Mouse (Mus musculus) splenic B cell, adult 2 months (primary cell): ENCODE measurements around the gene Arpc4.

Experiments
- DNase-seq: peaks from one replicate; pipeline ENCODE4 v3.0.0-alpha.2; 2011; ENCODE audit warnings: low read depth, low spot score
- H3K27me3 ChIP-seq: 2 replicates; pipeline ENCODE4 v1.6.1; 2012; ENCODE audit warnings: mild to moderate bottlenecking, low read length, moderate library complexity, mixed read lengths; ENCODE audit not compliant: control insufficient read depth, poor library complexity, insufficient read depth, severe bottlenecking
- H3K36me3 ChIP-seq: 2 replicates; pipeline ENCODE4 v1.6.1; 2012; ENCODE audit warnings: mild to moderate bottlenecking, low read length, moderate library complexity, mixed read lengths; ENCODE audit not compliant: control insufficient read depth, poor library complexity, insufficient read depth, severe bottlenecking

The Arpc4 gene

DNA sequence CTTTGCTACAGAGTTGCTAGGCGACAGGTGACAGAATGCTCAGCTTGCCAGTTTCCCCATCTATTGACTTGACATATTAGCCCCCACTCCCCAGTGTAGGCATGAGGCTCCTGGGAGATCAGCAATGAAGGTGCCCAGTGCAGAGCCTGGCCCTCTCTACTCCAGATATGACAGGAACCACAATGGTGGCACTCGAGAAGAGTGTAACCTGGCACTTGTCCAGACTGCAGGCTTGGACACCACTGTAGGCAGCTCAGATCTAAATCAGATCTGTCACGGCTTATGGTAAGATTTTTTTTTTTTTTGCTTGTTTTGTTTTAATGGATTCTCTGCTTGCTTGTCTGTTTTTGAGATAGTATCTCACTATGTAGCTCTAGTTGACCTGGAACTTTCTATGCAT is 55.7 kb downstream of the Arpc4 start:
- H3K36me3 ChIP-seq = no peaks in the 10 kb centered on the region
- H3K27me3 ChIP-seq = no peaks in the 10 kb centered on the region
- DNase-seq = no peak

DNA sequence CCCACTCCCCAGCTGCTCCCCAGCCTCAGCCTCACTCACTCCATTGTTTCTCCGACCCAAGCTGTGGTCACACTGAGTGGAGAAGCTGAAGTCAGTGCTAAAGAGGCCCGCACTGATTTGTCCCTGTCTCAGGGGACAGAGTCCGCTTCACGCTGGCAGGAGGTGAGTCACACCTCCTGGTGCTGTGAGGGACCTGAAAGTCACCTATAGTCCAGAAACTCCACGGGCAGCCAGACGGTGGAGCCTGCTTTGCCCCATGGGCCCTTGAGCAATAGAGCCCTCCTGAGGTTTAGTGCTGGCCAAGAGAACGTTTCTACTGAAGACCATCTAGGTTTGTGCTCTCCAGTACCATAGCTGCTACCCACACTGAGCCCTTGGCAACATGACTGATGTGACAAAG is 56.8 kb downstream of the Arpc4 start:
- Histone ChIP-seq H3K36me3 (no peaks in the 10 kb centered on the region), H3K27me3 (no peaks in the 10 kb centered on the region)
- DNase-seq = no peak

- H3K27me3 ChIP-seq = no peaks in the 10 kb centered on the region
- H3K36me3 ChIP-seq = no peaks in the 10 kb centered on the region
- DNase-seq = no peak
These were observed 57.8 kb downstream of the Arpc4 start, which contains the start of gene Cidec for GRCm38 (mm10) chr6:113435664-113436205. Gene Cidec (minus strand): TSS chr6:113435760.

DNA sequence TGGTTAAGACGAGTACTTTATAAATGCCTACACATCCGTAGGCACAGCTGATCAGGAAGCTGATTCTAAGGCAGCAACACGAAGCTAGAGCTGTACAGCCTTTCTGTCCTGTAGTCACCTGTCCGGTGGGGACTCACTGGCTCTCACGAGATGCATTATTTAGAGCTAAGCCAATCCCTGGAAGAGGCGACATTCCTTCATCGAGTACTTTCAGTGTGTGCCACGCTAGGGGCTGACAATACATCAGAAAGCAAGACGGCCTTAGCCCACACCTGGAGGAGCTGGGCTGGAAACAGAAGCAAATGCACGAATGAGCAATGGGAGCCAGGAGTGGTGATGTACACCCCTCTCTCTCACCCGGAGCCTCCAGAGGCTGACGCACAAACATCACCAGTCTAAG is 59.2 kb downstream of the Arpc4 start:
- Histone ChIP-seq H3K36me3 (no peaks in the 10 kb centered on the region), H3K27me3 (no peaks in the 10 kb centered on the region)
- no peak for DNase-seq

- DNase-seq = no peak
- H3K36me3 ChIP-seq = no peaks in the 10 kb centered on the region
- no peaks in the 10 kb centered on the region for H3K27me3 ChIP-seq
These were observed 61.0 kb downstream of the Arpc4 start for GRCm38 (mm10) chr6:113438721-113439430.
